Mouse (Mus musculus): ENCODE measurements around the gene Nfix.

- TF ChIP-seq CTCF (IDR thresholded peaks at IDR 0.05; ENCODE audit: borderline replicate concordance, control insufficient read depth, extremely low read depth, insufficient read depth, low read length, poor library complexity) (no peak), POLR2A (IDR thresholded peaks at IDR 0.05; ENCODE audit: control insufficient read depth, extremely low read depth, insufficient read depth, low read length, poor library complexity) (no peak)
These were observed 147.0 kb downstream of the Nfix start for GRCm38 (mm10) chr8:84653092-84653631.

Measured in thymus, adult 2 months (tissue).